Mouse (Mus musculus) neural tube, embryonic 15.5 days (tissue): ENCODE measurements at regions not wholly inside any gene's neighbourhood (a gene's known extent, or its start where the extent isn't known, plus 50 kb on each side); places are given as distances from the start of the nearest gene placed in this dataset.

Experiments used
- ATAC-seq: fragments of 200-750 bp; cut with Nextera tagmentation; 2 replicates; pipeline ENCODE4 v1.8.0; 2017; ENCODE audit warnings: mild to moderate bottlenecking, moderate TSS enrichment, moderate library complexity; ENCODE audit not compliant: low FRiP score
- H3K27ac ChIP-seq: fragments of 300-500 bp; sonication (generic); replicated peaks from 2 replicates; pipeline ENCODE4 v1.5.1; 2015; ENCODE audit warnings: mild to moderate bottlenecking, inconsistent platforms
- H3K27me3 ChIP-seq: fragments of 300-500 bp; sonication (generic); replicated peaks from 2 replicates; pipeline ENCODE4 v1.6.1; 2015; ENCODE audit warnings: inconsistent platforms
- H3K36me3 ChIP-seq: fragments of 300-500 bp; sonication (generic); 2 replicates; pipeline ENCODE4 v1.6.1; 2015; ENCODE audit warnings: inconsistent platforms
- H3K4me1 ChIP-seq: fragments of 300-500 bp; sonication (generic); 2 replicates; pipeline ENCODE4 v1.6.1; 2015; ENCODE audit warnings: inconsistent platforms
- H3K4me2 ChIP-seq: fragments of 300-500 bp; sonication (generic); 2 replicates; pipeline ENCODE4 v1.6.1; 2015; ENCODE audit warnings: inconsistent platforms, mild to moderate bottlenecking, moderate library complexity
- H3K4me3 ChIP-seq: fragments of 300-500 bp; sonication (generic); replicated peaks from 2 replicates; pipeline ENCODE4 v1.5.1; 2015; ENCODE audit warnings: mild to moderate bottlenecking, inconsistent platforms
- H3K9ac ChIP-seq: fragments of 300-500 bp; sonication (generic); replicated peaks from 2 replicates; pipeline ENCODE4 v1.6.1; 2015; ENCODE audit warnings: mild to moderate bottlenecking, inconsistent platforms
- H3K9me3 ChIP-seq: fragments of 300-500 bp; sonication (generic); replicated peaks from 2 replicates; pipeline ENCODE4 v1.6.1; 2016; ENCODE audit warnings: inconsistent platforms
- WGBS: fragments of 180-500 bp; shearing (Covaris S2); methylation state at CpG from one replicate; pipeline ENCODE4 v1.1.7; 2015; ENCODE audit warnings: mixed read lengths; 5-methylcytosine and 5-hydroxymethylcytosine counted together

GRCm38 (mm10) chr6:117611965-117612364, 229.0 kb upstream of the Zfp637 start:
- Histone ChIP-seq H3K36me3 (no peaks in the 10 kb centered on the region), H3K9me3 (no peaks in the 10 kb centered on the region), H3K9ac (no peak overlapping the region), H3K4me1 (no peaks in the 10 kb centered on the region), H3K27ac (no peak overlapping the region), H3K27me3 (no peaks in the 10 kb centered on the region), H3K4me3 (no peak overlapping the region), H3K4me2 (no peak overlapping the region)
- no peak for ATAC-seq
- WGBS, result 95% methylated on average over 8 of the region's 8 CpGs

GRCm38 (mm10) chr6:117612421-117612820, 228.6 kb upstream of the Zfp637 start:
- 91% methylated on average over 8 of the region's 8 CpGs for WGBS
- ATAC-seq, result no peak

GRCm38 (mm10) chr6:117613656-117614350, 227.2 kb upstream of the Zfp637 start:
- ATAC-seq, result no peak
- no peak overlapping the region for H3K4me3 ChIP-seq

More at GRCm38 (mm10) chr6:117612421-117612820, 228.6 kb upstream of the Zfp637 start:
- Histone ChIP-seq H3K9ac (no peak overlapping the region), H3K36me3 (no peaks in the 10 kb centered on the region), H3K9me3 (no peaks in the 10 kb centered on the region), H3K4me2 (no peak overlapping the region), H3K27me3 (no peaks in the 10 kb centered on the region), H3K4me1 (no peaks in the 10 kb centered on the region), H3K27ac (no peak overlapping the region), H3K4me3 (no peak overlapping the region)

GRCm38 (mm10) chr6:117614386-117614785, 226.6 kb upstream of the Zfp637 start:
- ATAC-seq, result no peak
- 87% methylated on average over 6 of the region's 6 CpGs for WGBS
- H3K27ac ChIP-seq, result no peak overlapping the region

More at GRCm38 (mm10) chr6:117613656-117614350, 227.2 kb upstream of the Zfp637 start:
- Histone ChIP-seq H3K27me3 (no peaks in the 10 kb centered on the region), H3K27ac (no peak overlapping the region), H3K9ac (no peak overlapping the region), H3K9me3 (no peaks in the 10 kb centered on the region), H3K4me1 (no peaks in the 10 kb centered on the region), H3K36me3 (no peaks in the 10 kb centered on the region), H3K4me2 (no peak overlapping the region)
- 73% methylated on average over 11 of the region's 11 CpGs for WGBS

GRCm38 (mm10) chr6:117617168-117617567, 223.8 kb upstream of the Zfp637 start:
- Histone ChIP-seq H3K9ac (no peak overlapping the region), H3K4me2 (no peak overlapping the region), H3K4me1 (no peaks in the 10 kb centered on the region), H3K27ac (no peak overlapping the region), H3K4me3 (no peak overlapping the region), H3K9me3 (no peaks in the 10 kb centered on the region), H3K36me3 (no peaks in the 10 kb centered on the region), H3K27me3 (no peaks in the 10 kb centered on the region)
- no peak for ATAC-seq
- WGBS, result 82% methylated on average over 6 of the region's 6 CpGs

More at GRCm38 (mm10) chr6:117614386-117614785, 226.6 kb upstream of the Zfp637 start:
- H3K4me1 ChIP-seq, result no peaks in the 10 kb centered on the region
- H3K4me3 ChIP-seq, result no peak overlapping the region
- H3K36me3 ChIP-seq, result no peaks in the 10 kb centered on the region
- H3K4me2 ChIP-seq, result no peak overlapping the region
- no peak overlapping the region for H3K9ac ChIP-seq
- H3K9me3 ChIP-seq, result no peaks in the 10 kb centered on the region
- H3K27me3 ChIP-seq, result no peaks in the 10 kb centered on the region

- H3K9ac ChIP-seq, result no peak overlapping the region
- ATAC-seq, result no peak
- H3K27me3 ChIP-seq, result no peaks in the 10 kb centered on the region
- no peak overlapping the region for H3K27ac ChIP-seq
- no peaks in the 10 kb centered on the region for H3K9me3 ChIP-seq
- H3K4me3 ChIP-seq, result no peak overlapping the region
- no peak overlapping the region for H3K4me2 ChIP-seq
- WGBS, result 81% methylated on average over 4 of the region's 4 CpGs
- H3K36me3 ChIP-seq, result no peaks in the 10 kb centered on the region
- no peaks in the 10 kb centered on the region for H3K4me1 ChIP-seq
Measured at GRCm38 (mm10) chr6:117617951-117618350, 223.0 kb upstream of the Zfp637 start.

GRCm38 (mm10) chr6:117619606-117620005, 221.4 kb upstream of the Zfp637 start:
- no peaks in the 10 kb centered on the region for H3K9me3 ChIP-seq
- H3K27ac ChIP-seq, result no peak overlapping the region
- no peak overlapping the region for H3K9ac ChIP-seq
- H3K27me3 ChIP-seq, result no peaks in the 10 kb centered on the region
- H3K4me3 ChIP-seq, result no peak overlapping the region
- no peaks in the 10 kb centered on the region for H3K36me3 ChIP-seq
- no peak for ATAC-seq
- H3K4me1 ChIP-seq, result no peaks in the 10 kb centered on the region
- WGBS, result 80% methylated on average over 2 of the region's 2 CpGs
- no peak overlapping the region for H3K4me2 ChIP-seq

- H3K9ac ChIP-seq, result no peak overlapping the region
Measured at GRCm38 (mm10) chr6:117622446-117622845, 218.5 kb upstream of the Zfp637 start.

GRCm38 (mm10) chr6:117622946-117623345, 218.0 kb upstream of the Zfp637 start:
- Histone ChIP-seq H3K27ac (no peak overlapping the region), H3K4me2 (no peak overlapping the region), H3K27me3 (no peaks in the 10 kb centered on the region), H3K4me3 (no peak overlapping the region), H3K9me3 (no peaks in the 10 kb centered on the region), H3K4me1 (no peaks in the 10 kb centered on the region), H3K36me3 (no peaks in the 10 kb centered on the region), H3K9ac (no peak overlapping the region)
- no peak for ATAC-seq

More at GRCm38 (mm10) chr6:117622446-117622845, 218.5 kb upstream of the Zfp637 start:
- no peak for ATAC-seq
- Histone ChIP-seq H3K27me3 (no peaks in the 10 kb centered on the region), H3K36me3 (no peaks in the 10 kb centered on the region), H3K4me1 (no peaks in the 10 kb centered on the region), H3K4me2 (no peak overlapping the region), H3K9me3 (no peaks in the 10 kb centered on the region), H3K27ac (no peak overlapping the region), H3K4me3 (no peak overlapping the region)
- 88% methylated on average over 6 of the region's 6 CpGs for WGBS

- H3K27me3 ChIP-seq, result no peaks in the 10 kb centered on the region
- ATAC-seq, result no peak
- no peak overlapping the region for H3K9ac ChIP-seq
- no peak overlapping the region for H3K4me2 ChIP-seq
- H3K4me1 ChIP-seq, result no peaks in the 10 kb centered on the region
- H3K27ac ChIP-seq, result no peak overlapping the region
- no peak overlapping the region for H3K4me3 ChIP-seq
- no peaks in the 10 kb centered on the region for H3K36me3 ChIP-seq
- 45% methylated on average over 5 of the region's 5 CpGs for WGBS
- no peaks in the 10 kb centered on the region for H3K9me3 ChIP-seq
Measured at GRCm38 (mm10) chr6:117625716-117626115, 215.3 kb upstream of the Zfp637 start.

GRCm38 (mm10) chr6:117627461-117627860, 213.5 kb upstream of the Zfp637 start:
- H3K27me3 ChIP-seq, result no peaks in the 10 kb centered on the region
- no peaks in the 10 kb centered on the region for H3K4me1 ChIP-seq
- no peak overlapping the region for H3K27ac ChIP-seq
- H3K4me3 ChIP-seq, result no peak overlapping the region
- no peak overlapping the region for H3K9ac ChIP-seq
- no peaks in the 10 kb centered on the region for H3K36me3 ChIP-seq
- no peak for ATAC-seq
- 90% methylated on average over 3 of the region's 3 CpGs for WGBS
- H3K9me3 ChIP-seq, result no peaks in the 10 kb centered on the region
- H3K4me2 ChIP-seq, result no peak overlapping the region

GRCm38 (mm10) chr6:117646628-117647027, 194.4 kb upstream of the Zfp637 start:
- 80% methylated on average over 8 of the region's 8 CpGs for WGBS
- Histone ChIP-seq H3K4me3 (no peak overlapping the region), H3K9ac (no peak overlapping the region), H3K27ac (no peak overlapping the region), H3K9me3 (no peaks in the 10 kb centered on the region), H3K36me3 (no peaks in the 10 kb centered on the region), H3K4me2 (no peak overlapping the region), H3K4me1 (no peaks in the 10 kb centered on the region), H3K27me3 (no peaks in the 10 kb centered on the region)
- no peak for ATAC-seq
